Mouse (Mus musculus) embryo, embryonic 11.5 days (tissue): Measurements from ENCODE around the gene Cep89.

Source experiments
- DNase-seq: peaks from one replicate; pipeline ENCODE4 v3.0.0-alpha.2; 2012; ENCODE audit warnings: low read depth, low spot score

The Cep89 gene

DNA sequence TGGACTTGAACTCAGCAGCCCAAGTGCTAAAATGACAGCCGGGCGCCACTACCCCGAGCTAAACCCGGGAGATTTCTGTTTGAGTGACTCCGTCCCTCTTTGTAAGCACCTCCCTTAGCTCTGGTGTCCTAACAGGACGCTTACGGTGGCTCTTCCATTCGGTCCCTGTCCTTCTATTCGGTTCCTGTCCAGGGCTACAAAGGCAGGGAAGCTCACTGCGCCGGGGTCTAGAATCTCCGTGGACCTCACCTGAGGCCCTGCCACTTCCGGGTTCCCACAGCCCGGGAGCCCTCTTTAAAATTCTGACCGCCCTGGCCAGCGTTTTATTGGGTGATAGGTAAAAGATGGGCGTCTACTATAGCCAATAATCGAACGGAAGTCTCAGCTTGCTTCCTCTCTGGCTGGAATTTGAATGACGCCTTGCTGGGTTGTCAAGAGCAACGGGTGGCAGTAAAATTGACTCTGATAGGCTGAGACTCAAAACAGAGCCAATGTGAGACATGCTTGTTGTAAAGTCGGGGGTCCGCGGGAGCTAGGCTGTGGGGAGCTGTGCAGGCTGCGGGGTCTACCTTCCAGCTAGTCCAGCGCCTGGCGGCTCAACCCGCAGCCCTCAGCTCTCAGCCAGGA lies at the start of gene Cep89, which contains the start of gene Faap24:
Gene Cep89, plus strand, starts transcription at position 494 of the 627 bp plus-strand sequence.
Gene Faap24, minus strand, starts transcription at position 295 of the 627 bp plus-strand sequence.
- peak; percentile 96 for DNase-seq

DNA sequence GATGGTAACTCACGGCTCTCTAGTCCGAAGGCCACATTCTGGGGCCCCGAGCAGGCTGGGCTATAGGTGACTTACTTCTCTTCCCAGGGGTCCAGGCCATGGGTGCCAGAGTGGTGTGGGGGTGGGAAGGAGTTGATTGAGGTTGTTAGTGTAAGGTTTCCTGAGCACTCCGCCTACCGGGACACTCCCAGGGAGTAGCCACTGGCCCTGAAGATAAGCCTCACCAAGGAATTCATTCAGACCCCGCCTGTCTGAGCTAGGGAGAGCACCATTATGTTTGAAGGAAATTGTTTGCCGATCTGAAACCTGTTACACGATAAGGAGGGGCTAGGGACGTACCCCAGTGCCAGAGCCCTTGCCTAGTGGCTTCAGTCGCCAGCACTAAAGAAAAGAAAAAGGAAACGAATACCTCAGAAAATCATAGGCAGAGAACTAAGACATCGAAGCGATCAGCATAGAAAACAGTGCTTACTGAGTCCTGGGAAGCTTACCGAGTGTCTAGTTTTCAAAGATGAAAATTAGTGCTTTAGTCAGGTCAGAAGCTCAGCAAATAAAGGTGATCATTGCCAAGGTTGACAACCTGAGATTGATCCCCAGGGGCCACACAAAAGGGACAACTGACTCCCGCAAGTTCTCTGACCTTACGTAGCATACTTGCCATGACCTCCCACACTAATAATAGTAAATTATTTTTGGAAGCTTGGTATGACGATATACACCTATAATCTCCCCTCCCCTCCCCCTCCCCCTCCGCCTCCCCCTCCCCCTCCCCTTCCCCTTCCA lies 48.7 kb upstream of the Cep89 start:
- DNase-seq, result no peak

DNA sequence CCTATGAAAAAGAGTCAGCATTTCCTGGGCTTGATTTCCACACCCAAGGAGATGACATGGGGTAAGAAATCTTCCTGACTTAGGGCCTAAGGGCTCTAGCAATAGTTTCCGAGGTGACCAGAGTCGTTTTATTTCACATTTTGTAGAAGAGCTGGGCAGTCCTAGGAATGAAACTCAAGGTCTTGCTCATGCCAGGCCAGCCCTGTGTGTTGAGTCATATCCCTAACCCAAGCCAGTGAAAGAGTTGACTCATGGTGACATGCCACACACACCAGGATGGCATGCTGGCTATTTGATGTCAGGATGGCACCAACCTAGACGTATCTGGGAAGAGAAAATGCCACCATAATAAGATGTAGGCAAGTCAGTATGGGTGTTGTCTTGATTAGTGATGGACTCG lies 47.8 kb upstream of the Cep89 start:
- no peak for DNase-seq

DNA sequence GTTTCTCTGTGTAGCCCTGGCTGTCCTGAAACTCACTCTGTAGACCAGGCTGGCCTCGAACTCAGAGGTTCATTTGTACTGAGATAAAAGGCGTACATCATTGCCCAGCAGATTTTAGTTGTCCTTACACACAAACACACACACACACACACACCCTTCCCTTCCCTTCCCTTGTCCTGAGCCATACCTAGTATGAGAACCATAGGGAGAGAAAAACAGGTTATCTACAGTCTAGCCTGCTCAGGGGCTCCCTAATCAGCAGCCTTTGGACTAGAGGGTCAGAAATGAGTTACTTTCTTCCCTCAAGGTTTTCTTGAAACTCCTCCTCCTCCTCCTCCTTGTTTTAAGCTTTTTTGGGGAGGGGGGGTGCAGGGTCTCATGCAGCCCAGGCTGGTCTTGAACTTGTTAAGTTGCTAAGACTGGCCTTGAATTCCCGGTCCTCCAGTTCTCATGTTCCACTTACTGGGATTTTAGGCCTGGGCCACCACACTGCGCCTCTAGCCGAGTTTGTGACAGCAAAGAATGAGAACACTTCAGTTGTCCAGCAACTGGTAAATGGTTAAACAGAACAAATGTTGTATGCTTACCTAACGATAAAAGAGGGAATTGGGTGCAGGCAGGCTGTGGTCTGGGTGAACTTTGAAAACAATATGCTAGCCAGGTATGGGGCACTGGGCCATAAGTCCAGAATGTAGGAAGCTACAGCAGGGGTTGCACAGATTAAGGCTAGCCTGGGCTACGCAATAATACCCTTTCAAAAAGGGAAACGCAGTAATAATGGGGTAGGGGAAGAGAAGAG lies 46.8 kb upstream of the Cep89 start:
- DNase-seq, result no peak

DNA sequence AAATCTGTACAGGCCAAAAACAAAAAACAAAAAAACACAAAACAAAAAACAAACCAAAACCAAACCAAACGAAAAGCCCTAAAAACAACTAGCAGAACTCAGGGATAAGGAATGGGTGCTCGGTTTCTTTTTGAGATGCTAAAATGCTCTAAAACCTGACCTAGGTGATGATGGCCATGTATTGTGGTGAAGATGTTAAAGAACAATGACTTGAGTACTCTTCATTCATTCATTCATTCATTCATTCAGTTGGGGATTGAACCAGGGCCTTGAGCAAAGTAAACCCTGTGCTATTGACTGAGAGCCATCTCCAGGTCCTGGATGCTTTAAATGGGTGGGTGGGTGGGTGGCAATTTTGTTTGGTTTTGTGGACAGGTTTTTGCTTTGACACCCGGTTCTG lies 45.7 kb upstream of the Cep89 start:
- no peak for DNase-seq

DNA sequence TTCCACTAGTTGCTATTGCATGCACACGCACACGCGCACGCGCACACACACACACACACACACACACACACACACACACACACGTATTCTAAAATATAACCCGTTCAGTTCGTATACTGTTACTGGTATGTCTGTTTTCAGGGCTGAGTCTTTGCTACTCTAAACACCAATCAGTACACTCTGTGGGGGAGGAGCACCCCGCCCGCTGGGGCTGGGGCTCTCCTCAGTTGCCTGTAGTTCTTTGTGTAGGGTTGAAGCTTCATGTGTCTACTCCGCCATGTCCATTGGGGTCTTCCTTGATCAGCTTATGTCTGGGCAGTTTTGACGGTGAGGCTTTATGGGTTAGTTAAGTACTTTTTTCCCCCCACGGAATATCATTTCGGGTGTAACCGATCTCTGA lies 43.5 kb upstream of the Cep89 start:
- DNase-seq, result no peak

DNA sequence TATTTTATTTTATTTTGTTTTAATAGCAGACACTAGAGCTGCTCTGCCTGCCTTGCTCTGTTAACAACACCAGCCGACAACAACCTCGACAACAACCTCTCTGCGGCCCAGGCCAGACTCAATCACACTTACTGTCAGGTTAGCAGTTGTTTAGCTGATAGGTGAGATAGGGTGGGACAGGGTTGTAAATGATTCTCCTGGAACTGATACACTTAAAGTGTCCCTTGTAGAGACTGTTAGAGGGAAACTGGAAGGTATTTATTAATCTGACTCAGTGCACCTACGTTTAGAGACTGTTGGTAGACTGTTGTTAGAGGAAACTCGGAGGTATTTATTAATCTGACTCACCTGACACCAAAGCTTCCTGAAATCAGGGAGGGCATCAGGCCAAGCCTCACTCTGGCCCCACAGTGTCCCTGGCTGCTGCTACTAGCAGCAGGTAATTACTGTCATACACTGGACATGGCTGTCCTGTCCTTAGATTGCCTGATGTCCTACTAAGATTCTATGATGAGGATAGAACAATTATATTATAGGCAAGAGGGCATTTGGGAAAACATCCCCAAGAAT lies 41.4 kb upstream of the Cep89 start:
- DNase-seq, result no peak

DNA sequence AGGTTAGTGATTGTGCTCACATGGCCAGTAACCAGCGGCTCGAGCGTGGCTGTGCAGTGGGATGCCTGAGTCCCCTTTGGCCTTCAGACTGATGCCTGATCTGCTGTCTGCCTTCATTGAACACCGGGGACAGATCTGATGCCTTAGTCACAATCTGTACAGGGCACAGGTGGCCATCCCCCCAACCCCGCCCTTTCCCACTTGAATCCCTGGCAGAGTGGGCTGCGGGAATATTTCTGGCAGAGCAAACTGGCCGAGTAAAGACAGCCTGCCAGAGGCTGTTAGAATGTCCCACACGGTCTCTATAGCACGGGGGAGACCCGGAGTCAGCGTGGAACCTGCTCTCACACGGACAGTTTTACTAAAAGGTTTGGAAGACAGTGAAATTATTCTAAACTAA lies 39.2 kb upstream of the Cep89 start:
- DNase-seq, result no peak

DNA sequence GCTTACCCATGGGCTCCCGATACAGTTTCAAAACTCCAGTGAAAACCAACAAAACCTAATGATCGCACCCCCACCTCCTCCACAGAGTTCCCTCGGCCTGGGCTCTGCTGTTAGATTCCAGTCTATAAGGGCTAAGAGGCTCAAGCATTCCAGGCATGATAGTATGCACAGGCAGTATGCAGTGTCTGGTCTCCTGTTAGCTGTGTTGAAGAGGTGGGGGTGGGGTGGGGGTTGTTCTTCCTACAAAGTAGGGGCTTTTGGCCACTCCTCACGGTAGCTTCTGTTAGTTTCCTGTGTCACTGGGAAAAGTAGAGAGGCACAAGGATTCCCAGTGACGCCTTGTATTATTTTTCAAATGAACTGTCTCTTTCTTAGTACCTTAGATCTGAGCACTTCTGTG lies 34.6 kb upstream of the Cep89 start:
- DNase-seq, result no peak

DNA sequence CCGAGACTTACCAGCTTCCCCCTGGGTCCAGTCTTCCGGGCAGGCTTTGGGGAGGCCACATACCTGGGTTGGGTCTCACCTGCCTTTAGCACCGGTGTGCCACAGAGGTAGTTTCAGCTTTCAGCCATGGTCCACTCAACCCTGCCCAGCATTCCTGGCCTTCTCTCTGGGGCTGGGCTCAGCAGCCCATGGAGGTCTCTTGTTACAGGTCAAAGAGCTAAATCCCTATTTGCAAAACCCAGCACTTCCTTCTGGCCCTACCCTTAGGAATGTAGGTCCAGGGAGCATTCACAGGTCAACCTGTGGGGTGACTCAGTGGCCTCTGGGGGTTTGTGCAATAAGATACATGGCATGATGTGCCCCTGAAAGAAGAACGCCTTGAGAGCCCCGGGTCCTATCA lies 34.0 kb upstream of the Cep89 start:
- DNase-seq, result no peak

DNA sequence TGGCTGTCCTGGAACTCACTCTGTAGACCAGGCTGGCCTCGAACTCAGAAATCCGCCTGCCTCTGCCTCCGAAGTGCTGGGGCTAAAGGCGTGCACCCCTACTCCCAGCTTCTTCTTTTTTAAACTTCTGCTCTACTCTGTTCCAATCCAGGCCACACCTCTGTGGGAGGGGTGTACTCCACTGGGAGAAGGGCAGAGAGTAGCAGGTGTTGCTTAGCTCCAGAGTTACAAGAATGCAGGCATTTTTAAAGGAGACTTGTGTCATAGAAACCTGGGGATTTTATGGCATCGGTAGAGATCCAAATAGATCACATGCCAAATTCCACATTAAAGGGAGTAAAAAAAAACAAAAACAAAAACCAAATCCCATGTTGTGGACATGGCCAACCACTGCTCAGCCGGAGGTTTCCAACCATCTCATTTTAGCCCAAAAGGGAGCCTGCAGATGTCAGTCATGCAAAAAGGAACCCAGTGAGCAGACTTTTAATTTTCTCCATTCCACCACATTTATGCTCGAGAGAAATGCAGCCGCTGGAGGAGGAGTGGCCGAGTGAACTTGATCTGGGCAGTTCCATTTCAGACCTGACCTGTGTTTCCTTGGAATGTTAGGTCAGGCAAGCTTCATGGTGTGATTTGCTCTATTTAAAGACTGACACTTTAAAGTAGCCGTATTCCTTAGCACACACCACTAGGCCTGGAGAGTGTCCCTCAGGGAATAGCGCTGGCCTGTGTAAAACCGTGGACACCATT lies 31.5 kb upstream of the Cep89 start:
- no peak for DNase-seq

DNA sequence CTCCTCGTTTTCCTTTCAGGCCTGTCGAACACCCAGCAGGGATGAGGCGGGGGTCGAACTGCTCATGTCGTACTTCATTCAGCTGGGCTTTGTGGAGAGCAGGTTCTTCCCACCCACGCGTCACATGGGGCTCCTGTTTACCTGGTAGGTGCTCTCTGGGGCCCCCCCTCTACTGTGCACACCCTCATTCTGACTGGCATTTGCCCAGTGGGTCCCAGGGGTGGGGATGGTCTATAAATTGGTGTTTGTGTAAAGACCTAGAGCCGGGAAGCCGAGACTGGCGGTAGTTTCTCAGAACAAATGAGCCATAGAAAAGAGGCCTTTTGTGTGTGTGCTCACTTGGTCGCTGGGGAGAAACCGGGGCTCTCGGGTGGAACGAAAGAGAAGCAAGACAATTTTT lies 25.7 kb upstream of the Cep89 start:
- no peak for DNase-seq

DNA sequence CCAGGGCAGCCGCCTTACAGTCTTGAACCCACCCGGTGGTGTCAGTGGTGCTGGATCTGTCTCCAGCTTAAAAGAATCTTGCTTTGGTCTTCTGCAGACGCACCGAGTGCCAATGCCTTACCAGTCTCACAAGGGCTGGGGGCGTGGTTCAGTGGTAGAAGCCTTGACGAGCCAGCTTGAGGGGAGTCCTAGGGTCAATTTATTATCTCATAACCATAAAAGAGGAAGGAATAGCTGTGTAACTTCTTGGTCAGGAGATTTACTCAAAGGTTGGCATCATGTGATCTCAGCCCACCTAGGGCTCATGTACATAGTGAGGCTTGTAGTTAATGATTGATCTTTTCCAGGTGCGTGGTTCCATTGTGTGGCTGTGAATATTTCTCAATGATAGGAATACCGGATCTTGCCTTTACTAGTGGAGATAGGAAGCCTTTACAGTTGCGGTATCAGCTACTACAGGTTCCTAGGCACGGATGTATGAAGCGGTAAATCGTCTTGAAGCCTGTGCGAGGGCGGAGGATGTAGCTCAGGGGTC lies 24.3 kb upstream of the Cep89 start:
- DNase-seq, result no peak

DNA sequence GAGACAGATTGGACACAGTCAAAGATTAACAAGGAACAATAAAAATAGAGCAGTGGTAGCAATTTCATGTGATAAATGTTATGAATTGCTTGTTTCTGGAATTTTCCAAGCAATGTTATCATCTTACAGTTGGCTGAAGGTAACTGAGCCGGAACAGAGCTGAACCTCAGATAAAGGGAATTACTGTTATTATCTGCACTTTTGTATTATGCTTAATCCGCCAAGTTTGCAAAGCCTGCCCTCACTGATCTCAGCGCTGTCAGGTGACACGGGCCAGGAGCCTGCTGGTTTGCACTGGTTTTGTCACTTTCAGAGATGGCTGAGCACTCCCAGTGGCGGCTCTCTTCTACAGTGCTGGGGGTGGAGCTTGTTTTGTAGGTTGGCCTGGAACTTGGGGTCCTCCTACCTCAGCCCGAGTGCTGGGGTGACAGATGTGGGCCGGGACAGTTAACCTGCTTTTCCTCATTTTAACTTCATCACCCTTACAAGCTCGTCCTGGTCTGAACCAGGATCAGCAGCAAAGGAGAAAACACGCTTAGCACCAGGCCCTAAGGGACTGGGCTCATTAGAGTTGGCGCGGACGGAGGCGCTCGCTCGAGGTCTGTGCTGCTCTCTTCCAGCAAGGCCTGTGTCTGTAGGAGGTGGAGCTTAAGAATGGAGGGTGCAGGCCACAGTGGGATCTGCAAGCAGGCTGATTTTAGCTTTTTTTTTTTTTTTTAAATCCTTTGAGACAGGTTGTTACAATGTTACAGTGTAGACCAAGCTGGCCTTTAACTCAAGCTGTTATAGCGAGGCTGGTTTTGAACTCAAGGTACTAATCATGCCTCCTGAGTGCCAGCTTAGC lies 23.5 kb upstream of the Cep89 start:
- DNase-seq, result no peak

DNA sequence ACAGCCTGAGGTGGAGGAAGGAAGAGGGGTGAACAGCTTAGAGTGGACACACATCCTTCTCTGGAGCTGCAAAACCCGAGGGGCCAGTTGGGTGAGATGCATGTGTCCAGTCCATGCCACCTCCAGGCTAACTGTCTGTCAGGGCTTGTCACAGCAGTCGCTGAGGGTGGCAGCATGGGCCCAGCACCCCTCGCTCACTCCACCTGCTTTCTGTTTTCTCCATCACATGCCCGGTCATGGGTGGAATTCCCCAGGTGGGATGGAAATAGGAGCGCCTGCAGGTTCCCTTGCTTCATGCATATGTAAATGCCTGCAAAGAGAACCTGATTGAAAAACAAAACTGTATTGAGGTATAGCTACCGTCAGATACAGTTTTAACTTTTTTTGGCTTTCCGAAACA lies 22.6 kb upstream of the Cep89 start:
- no peak for DNase-seq

DNA sequence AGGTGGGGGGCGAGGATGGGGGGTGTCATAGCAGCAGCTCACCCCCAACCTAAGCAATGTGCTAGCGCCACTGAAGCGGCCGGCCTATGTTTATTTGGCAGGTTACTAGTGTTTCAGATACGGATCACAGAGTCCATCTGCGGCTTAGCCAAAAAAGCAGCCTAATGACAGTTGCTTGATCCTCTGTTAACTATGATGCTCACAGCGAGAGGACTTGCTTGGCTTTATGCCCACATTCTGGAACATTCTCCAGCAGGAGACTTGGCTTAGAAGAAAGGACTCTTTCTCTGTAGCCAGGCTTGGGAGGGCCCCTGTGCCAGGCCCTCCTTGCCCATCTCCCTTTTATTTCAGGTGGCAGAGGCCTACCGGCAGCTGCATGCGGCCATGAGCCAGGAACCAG lies 20.2 kb upstream of the Cep89 start:
- no peak for DNase-seq

DNA sequence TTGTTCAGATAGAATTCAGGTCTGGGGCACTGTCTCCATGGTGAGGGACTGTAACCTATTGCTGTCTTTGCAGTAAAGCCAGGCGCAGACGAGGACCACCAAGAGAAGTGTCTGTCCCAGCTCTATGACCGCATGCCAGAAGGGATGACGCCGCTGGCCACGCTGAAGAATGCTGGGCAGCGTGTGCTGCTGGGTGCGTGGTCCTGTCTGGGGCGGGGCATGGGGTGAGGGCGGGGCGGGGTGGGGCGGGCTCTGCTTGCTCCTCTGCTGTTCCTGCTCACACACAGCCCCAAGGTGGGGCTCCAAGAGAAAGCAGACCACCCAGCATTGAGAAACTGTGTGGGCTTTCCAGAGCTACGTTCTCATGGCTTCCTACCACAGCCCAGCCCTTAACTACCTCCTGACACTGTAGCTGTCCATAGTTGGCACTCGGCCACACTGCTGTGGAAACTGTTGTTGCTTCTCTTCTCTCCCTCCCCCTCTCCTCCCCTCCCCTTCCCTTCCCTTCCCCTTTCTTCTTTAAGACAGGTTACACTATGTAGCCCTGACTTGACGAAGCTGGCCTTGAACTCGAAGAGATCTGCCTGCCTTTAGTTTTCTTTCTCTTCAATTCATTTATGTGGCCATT lies 17.2 kb upstream of the Cep89 start:
- DNase-seq, result no peak

DNA sequence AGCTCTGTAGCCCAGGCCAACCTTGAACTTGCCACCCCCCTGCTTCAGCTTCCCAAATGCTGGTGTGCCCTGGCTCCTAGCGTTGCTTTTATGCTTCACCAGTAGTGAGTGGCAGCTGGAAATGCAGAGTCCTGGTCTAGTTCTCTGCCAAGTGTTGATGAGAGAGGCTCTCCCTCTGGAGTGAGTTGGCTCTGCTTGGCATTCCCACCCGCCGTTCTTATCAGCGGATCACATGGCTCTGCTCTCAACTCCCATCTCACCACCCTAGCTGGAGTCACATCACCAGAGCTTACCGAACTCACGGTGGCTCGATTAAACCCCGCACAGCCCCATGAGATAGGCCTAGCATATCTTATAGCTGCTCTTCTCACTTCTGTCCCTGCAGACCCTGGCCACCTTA lies 16.5 kb upstream of the Cep89 start:
- DNase-seq, result no peak

DNA sequence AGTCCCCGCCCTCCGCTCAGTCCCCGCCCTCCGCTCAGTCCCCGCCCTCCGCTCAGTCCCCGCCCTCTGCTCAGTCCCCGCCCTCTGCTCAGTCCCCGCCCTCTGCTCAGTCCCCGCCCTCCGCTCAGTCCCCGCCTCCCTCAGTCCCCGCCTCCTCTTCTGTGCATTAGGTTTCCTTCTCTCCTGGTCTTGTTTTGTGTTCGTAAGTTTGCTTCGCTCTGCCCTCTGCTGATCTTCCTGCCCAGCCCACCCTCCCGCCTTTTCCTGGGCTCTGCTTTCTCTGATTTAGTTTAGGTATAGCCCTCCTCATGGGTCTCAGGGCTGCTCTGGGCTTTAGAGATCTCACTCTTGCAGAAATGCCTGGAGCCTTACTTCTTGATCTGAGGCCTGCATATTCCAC lies 15.0 kb upstream of the Cep89 start:
- DNase-seq, result no peak
